ENCODE assay signal across 8 mouse cellular contexts in the genomic region with DNA sequence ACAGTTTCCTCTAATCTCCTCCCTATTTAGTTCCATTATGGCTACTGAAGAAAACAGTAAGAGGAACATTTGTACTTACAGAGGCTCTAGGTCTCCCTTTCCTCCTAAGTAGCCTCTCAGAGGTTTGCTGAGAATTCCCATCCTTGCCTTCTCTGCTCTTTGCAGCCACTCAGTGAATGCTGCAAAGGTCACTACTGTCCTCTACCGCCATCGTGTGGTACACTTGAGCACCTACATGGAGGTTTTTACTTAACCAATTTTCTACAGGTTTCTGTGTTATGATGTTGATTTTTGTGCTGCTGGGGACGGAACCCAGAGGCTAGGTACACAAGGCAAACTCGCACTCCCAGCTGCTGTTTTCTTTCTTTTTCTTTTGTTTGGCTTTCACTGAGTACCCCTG. TPM values are rescaled to one million over a fixed set of nuclear protein-coding genes. Genes with fewer than 3 reads are reported as not detected.
DNase-seq lines count a peak whose midpoint lies in the region; TF ChIP-seq lines count a peak whose summit lies in the region.

No protein-coding gene starts in this region.

- no peak overlapping the region for H3K27ac ChIP-seq in left cerebral cortex, adult 2 months

- peak; percentile 52 to 55 for DNase-seq in left cerebral cortex, adult 2 months (ENCODE audit: extremely low spot score in 1 of 2, low spot score in 2 of 2)
- DNase-seq in left cerebral cortex, adult 8-10 months (ENCODE audit: low spot score in 2 of 2), result no peak
- DNase-seq in R1 (ENCODE audit: low read depth, low spot score), result peak; percentile 62
- peak; percentile 80 to 86 for DNase-seq in cerebellum, postnatal 10 days
- peak; percentile 47 to 52 for DNase-seq in heart, postnatal 36 days
- DNase-seq in left cerebral cortex, postnatal 4 days, result peak; percentile 59
- peak; percentile 25 for DNase-seq in retina, adult 2 months (ENCODE audit: low read depth, low spot score)
- peak; percentile 34 to 44 for DNase-seq in thymus, postnatal 36 days

- intact Hi-C loops in left cerebral cortex, adult 2 months (cut with DNase I), result loop anchor here (2.0 kb wide), 2 partner anchors 109 to 215 kb away; a partner anchor contains a TSS
- intact Hi-C loops in heart, postnatal 36 days (cut with DNase I), result loop anchor here (2.0 to 10.0 kb wide), 3 partner anchors 109 to 413 kb away; a partner anchor contains a TSS
- intact Hi-C loops in left cerebral cortex, postnatal 4 days (cut with DNase I), result loop anchor here (2.0 to 5.0 kb wide), 2 partner anchors 107 to 221 kb away; no protein-coding TSS in a partner anchor

- H3K4me3 ChIP-seq in left cerebral cortex, adult 2 months, result no peak overlapping the region

- peak; percentile 95 for TF ChIP-seq CTCF in left cerebral cortex, adult 2 months (IDR thresholded peaks at IDR 0.05)

RNA-seq across cellular contexts. Expression of a gene that starts 2.0 kb away (rescaled TPM):
- 1 to 10 TPM; 7.5 to 9.8 TPM for total RNA-seq in left cerebral cortex, adult 2 months (2021)
- total RNA-seq in left cerebral cortex, adult 8-10 months (2022), result 10 to 100 TPM in 2 of 4 experiments, 1 to 10 TPM in 2; 4.5 to 14.1 (median 9.5) TPM
- 1,000 to 10,000 TPM; 2,318 to 2,864 TPM for total RNA-seq in heart, postnatal 36 days (2021)
- total RNA-seq in left cerebral cortex, postnatal 4 days (2021), result 1 to 10 TPM; 3.2 TPM

RNA-seq across cellular contexts. Expression of a gene that starts 29.0 kb away (rescaled TPM):
- total RNA-seq in left cerebral cortex, adult 2 months (2021), result 10 to 100 TPM; 12.3 to 13.6 TPM
- total RNA-seq in left cerebral cortex, adult 8-10 months (2022), result 10 to 100 TPM; 14.2 to 16.8 (median 14.9) TPM
- total RNA-seq in heart, postnatal 36 days (2021), result 1 to 10 TPM; 7.4 to 8.4 TPM
- total RNA-seq in left cerebral cortex, postnatal 4 days (2021), result 10 to 100 TPM; 10.3 to 11.2 TPM

RNA-seq across cellular contexts. Expression of a gene that starts 29.6 kb away (rescaled TPM):
- 1 to 10 TPM; 3.3 to 4.2 TPM for total RNA-seq in left cerebral cortex, adult 2 months (2021)
- 1 to 10 TPM; 3.9 to 5.0 (median 4.4) TPM for total RNA-seq in left cerebral cortex, adult 8-10 months (2022)
- total RNA-seq in heart, postnatal 36 days (2021), result 1 to 10 TPM; 2.9 to 4.2 TPM
- 1 to 10 TPM; 5.0 to 5.2 TPM for total RNA-seq in left cerebral cortex, postnatal 4 days (2021)

RNA-seq across cellular contexts. Expression of a gene that starts 38.4 kb away (rescaled TPM):
- total RNA-seq in left cerebral cortex, adult 2 months (2021), result 10 to 100 TPM; 18.9 to 22.2 TPM
- total RNA-seq in left cerebral cortex, adult 8-10 months (2022), result 10 to 100 TPM; 16.0 to 17.2 (median 16.5) TPM
- 10 to 100 TPM; 17.4 to 20.8 TPM for total RNA-seq in heart, postnatal 36 days (2021)
- total RNA-seq in left cerebral cortex, postnatal 4 days (2021), result 10 to 100 TPM; 36.9 to 37.6 TPM

RNA-seq across cellular contexts. Expression of a gene that starts 54.0 kb away (rescaled TPM):
- total RNA-seq in left cerebral cortex, adult 2 months (2021), result not detected
- 1 to 10 TPM in 1 of 4 experiments, under 1 TPM in 1, not detected in 2; 0.66 to 1.4 TPM for total RNA-seq in left cerebral cortex, adult 8-10 months (2022)
- 1 to 10 TPM in 1 of 2 experiments, under 1 TPM in 1; 0.36 to 1.2 TPM for total RNA-seq in heart, postnatal 36 days (2021)
- under 1 TPM; 0.22 to 0.66 TPM for total RNA-seq in left cerebral cortex, postnatal 4 days (2021)

Comparison
In these comparisons a context has a peak if more than half of its experiments do, and no peak if none do; other contexts are left out.
1. DNase-seq: peak in left cerebral cortex, adult 2 months (2 of 2), R1 (single experiment), cerebellum, postnatal 10 days (2 of 2), heart, postnatal 36 days (2 of 2), left cerebral cortex, postnatal 4 days (single experiment), retina, adult 2 months (single experiment) and thymus, postnatal 36 days (2 of 2); none in left cerebral cortex, adult 8-10 months (0 of 2).
2. RNA of a gene that starts 2.0 kb away (total RNA-seq): 2,318 to 2,864 TPM in heart, postnatal 36 days; 4.5 to 14.1 TPM in left cerebral cortex, adult 8-10 months, 7.5 to 9.8 TPM in left cerebral cortex, adult 2 months and 3.2 TPM in left cerebral cortex, postnatal 4 days; every median in the first group is over 100 times any median in the second.